Mouse (Mus musculus): ENCODE data around the gene Gm5294. TPM values are rescaled to one million over a fixed set of nuclear protein-coding genes. Genes with fewer than 3 reads are reported as not detected.
A peak's percentile ranks its signal among the peaks of the same experiment; 100 is the strongest.

Gm5294 gene
- polyA plus RNA-seq, 1 experiment from 2014 or later, result not detected

DNA sequence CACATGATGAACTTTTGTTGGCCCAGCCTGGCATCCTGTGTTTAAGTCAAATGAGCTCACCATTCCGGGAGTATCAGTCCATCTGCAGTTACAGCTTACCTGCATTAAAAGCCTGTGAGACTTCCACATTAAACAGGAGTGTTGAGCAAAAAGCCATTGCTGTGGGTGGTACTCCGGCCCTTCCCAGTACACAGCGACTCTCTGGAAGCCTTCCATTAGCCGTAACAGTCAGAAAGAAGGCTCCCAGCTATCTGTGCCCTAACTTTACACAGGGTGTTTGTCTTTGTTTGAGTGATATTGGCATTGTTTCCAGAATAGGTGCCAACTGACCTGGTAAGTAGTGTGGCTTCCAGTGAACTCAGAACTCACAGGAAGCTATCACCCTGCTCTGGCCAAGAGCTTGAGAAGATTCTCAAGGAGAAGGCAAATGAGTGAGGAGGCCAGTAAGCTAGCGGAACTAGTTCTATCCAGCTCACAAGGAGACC, 31.5 kb downstream of the Gm5294 start:
- Histone ChIP-seq H3K4me1 (0 out of 2 replicates have a peak, but pooled peaks cover 2% of the 10 kb centered on the region), H3K27me3 (replicated peaks) (no peaks in the 10 kb centered on the region), H3K36me3 (replicated peaks) (no peaks in the 10 kb centered on the region), H3K4me2 (no peak overlapping the region), H3K27ac (no peak overlapping the region), H3K9me3 (no peaks in the 10 kb centered on the region), H3K4me3 (no peak overlapping the region), H3K9ac (no peak overlapping the region)
- no peak for ATAC-seq (replicated peaks)
- 83% methylated on average over 5 of the region's 5 CpGs for WGBS

DNA sequence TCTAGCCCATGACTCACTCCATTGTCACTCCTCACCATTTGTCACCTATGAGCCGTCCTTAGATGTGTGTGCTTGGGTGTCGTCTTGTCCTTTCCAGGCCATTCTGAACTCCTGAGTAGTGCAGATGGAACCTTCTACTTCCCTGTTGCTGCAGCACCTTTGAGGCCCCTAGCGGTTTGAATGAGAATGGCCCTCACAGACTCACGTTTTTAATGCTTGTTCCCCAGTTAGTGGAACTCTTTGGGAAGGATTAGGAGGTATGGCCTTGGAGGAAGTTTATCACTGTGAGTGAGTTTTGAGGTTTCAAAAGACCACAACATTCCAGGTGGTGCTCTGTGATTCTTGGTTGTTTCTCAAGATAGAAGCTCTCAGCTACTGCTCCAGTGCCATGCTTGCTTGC, 32.3 kb downstream of the Gm5294 start:
- H3K36me3 ChIP-seq (replicated peaks), result no peaks in the 10 kb centered on the region
- WGBS, result 74% methylated on average over 4 of the region's 4 CpGs
- no peak overlapping the region for H3K4me3 ChIP-seq
- H3K27ac ChIP-seq, result no peak overlapping the region
- 0 out of 2 replicates have a peak, but pooled peaks cover 2% of the 10 kb centered on the region for H3K4me1 ChIP-seq
- no peak overlapping the region for H3K9ac ChIP-seq
- no peaks in the 10 kb centered on the region for H3K27me3 ChIP-seq (replicated peaks)
- H3K4me2 ChIP-seq, result no peak overlapping the region
- no peaks in the 10 kb centered on the region for H3K9me3 ChIP-seq
- ATAC-seq (replicated peaks), result no peak

GRCm38 (mm10) chr5:138853349-138853748, 33.5 kb downstream of the Gm5294 start:
- 71% methylated on average over 2 of the region's 2 CpGs for WGBS
- H3K36me3 ChIP-seq (replicated peaks), result no peaks in the 10 kb centered on the region

GRCm38 (mm10) chr5:138857010-138857617, 37.2 kb downstream of the Gm5294 start:
- H3K4me3 ChIP-seq, result no peak overlapping the region
- H3K4me2 ChIP-seq, result no peak overlapping the region
- no peak overlapping the region for H3K27ac ChIP-seq
- ATAC-seq (replicated peaks), result peak; percentile 60; the same call in 1 of the 2 replicates
- no peaks in the 10 kb centered on the region for H3K4me1 ChIP-seq
- no peaks in the 10 kb centered on the region for H3K36me3 ChIP-seq (replicated peaks)
- H3K9me3 ChIP-seq, result no peaks in the 10 kb centered on the region
- H3K27me3 ChIP-seq (replicated peaks), result no peaks in the 10 kb centered on the region
- no peak overlapping the region for H3K9ac ChIP-seq
- WGBS, result 32% methylated on average over 9 of the region's 9 CpGs

More at GRCm38 (mm10) chr5:138853349-138853748, 33.5 kb downstream of the Gm5294 start:
- Histone ChIP-seq H3K4me2 (no peak overlapping the region), H3K9ac (no peak overlapping the region), H3K4me3 (no peak overlapping the region), H3K27ac (no peak overlapping the region), H3K4me1 (no peaks in the 10 kb centered on the region), H3K9me3 (no peaks in the 10 kb centered on the region), H3K27me3 (replicated peaks) (no peaks in the 10 kb centered on the region)
- no peak for ATAC-seq (replicated peaks)

GRCm38 (mm10) chr5:138857811-138858251, 38.0 kb downstream of the Gm5294 start:
- Histone ChIP-seq H3K27ac (no peak overlapping the region), H3K4me3 (no peak overlapping the region), H3K36me3 (replicated peaks) (no peaks in the 10 kb centered on the region), H3K9me3 (no peaks in the 10 kb centered on the region), H3K27me3 (replicated peaks) (no peaks in the 10 kb centered on the region), H3K9ac (no peak overlapping the region), H3K4me1 (no peaks in the 10 kb centered on the region), H3K4me2 (no peak overlapping the region)
- no peak for ATAC-seq (replicated peaks)
- WGBS, result 58% methylated on average over 13 of the region's 13 CpGs

- ATAC-seq (replicated peaks), result no peak
- 81% methylated on average over 7 of the region's 7 CpGs for WGBS
- no peaks in the 10 kb centered on the region for H3K9me3 ChIP-seq
- no peak overlapping the region for H3K4me3 ChIP-seq
- H3K27ac ChIP-seq, result no peak overlapping the region
- H3K36me3 ChIP-seq (replicated peaks), result no peaks in the 10 kb centered on the region
- no peak overlapping the region for H3K9ac ChIP-seq
- H3K4me2 ChIP-seq, result no peak overlapping the region
- no peaks in the 10 kb centered on the region for H3K4me1 ChIP-seq
- H3K27me3 ChIP-seq (replicated peaks), result no peaks in the 10 kb centered on the region
These were observed 43.8 kb downstream of the Gm5294 start for GRCm38 (mm10) chr5:138863681-138864146.

DNA sequence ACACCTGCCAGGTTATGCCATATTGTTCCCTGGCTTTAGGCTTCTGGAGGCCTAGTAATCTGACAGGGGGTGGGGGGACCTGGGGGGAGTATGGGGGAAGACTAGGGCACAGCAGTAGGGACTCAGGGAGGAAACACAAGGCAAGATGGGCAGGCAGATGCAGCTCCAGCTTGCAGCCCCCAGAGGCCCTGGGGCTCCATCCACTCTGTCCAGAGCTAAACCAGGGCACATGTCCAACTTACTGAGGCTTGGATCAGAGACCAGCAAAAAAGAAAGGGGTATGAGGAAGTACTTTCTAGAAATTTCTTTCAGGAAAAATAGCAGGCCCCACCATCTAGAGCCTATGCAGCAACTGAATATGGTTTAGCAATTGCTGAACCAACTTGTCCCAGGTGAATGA, 44.3 kb downstream of the Gm5294 start:
- no peaks in the 10 kb centered on the region for H3K9me3 ChIP-seq
- no peak for ATAC-seq (replicated peaks)
- no peak overlapping the region for H3K9ac ChIP-seq
- H3K27ac ChIP-seq, result no peak overlapping the region
- no peak overlapping the region for H3K4me3 ChIP-seq
- no peak overlapping the region for H3K4me2 ChIP-seq
- H3K4me1 ChIP-seq, result no peaks in the 10 kb centered on the region
- no peaks in the 10 kb centered on the region for H3K36me3 ChIP-seq (replicated peaks)
- H3K27me3 ChIP-seq (replicated peaks), result no peaks in the 10 kb centered on the region

DNA sequence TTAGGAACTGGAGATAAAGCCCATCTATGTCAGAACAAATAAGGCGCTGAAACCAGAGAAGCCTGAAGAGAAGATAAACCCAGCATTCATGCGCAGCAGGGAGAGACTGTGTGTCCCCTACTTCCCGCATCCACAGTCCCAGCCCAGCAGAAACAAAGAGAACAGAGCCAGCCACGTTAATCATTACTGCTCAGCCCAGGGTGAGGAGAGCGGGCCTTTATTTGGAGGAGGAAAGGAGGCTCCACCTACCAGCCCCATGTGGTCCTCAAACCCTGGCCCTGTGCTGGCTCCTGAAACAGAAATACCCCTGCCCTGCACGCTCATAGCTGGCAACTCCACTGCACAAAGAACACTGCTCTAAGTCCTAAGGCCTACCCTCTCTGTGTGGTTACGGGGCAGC, 45.0 kb downstream of the Gm5294 start:
- Histone ChIP-seq H3K27ac (no peak overlapping the region), H3K27me3 (replicated peaks) (no peaks in the 10 kb centered on the region), H3K9me3 (no peaks in the 10 kb centered on the region), H3K36me3 (replicated peaks) (no peaks in the 10 kb centered on the region), H3K4me2 (no peak overlapping the region), H3K9ac (no peak overlapping the region), H3K4me1 (no peaks in the 10 kb centered on the region), H3K4me3 (no peak overlapping the region)
- ATAC-seq (replicated peaks), result no peak
- 51% methylated on average over 7 of the region's 7 CpGs for WGBS

DNA sequence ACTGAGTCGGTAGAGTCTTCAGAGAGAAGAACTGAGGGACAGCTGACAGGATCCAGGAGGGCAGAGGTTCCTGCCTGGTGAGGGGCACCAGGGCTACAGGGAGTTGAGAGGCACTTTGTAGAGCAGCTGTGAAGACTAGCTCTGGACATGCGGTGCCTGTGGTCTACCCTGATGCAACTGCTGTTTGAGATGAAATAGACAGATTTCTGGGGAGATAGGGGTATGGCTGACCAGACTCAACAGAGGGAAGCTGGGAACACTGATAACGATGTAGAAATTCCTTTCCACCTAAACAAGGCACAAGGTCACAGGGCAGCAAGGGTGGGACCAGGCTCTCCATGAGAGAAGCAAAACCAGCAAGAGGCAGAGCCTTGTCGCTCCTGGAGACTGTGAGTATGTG, 45.8 kb downstream of the Gm5294 start:
- Histone ChIP-seq H3K4me1 (no peaks in the 10 kb centered on the region), H3K36me3 (replicated peaks) (no peaks in the 10 kb centered on the region), H3K9me3 (no peaks in the 10 kb centered on the region), H3K9ac (no peak overlapping the region), H3K4me2 (no peak overlapping the region), H3K27me3 (replicated peaks) (no peaks in the 10 kb centered on the region), H3K27ac (no peak overlapping the region), H3K4me3 (no peak overlapping the region)
- 78% methylated on average over 4 of the region's 4 CpGs for WGBS
- no peak for ATAC-seq (replicated peaks)

Other genes starting within 250 kb of the Gm5294 start
- gene Zfp68, start 200.3 kb upstream of the Gm5294 start, polyA plus RNA-seq (2015; fragmentation: Nextera tagmentation; extraction: Ambion mirVana), result 78.4 and 78.6 TPM in 2 replicates
- 24.4 and 26.4 TPM in 2 replicates for gene A430033K04Rik, start 197.2 kb upstream of the Gm5294 start, polyA plus RNA-seq (2015; fragmentation: Nextera tagmentation; extraction: Ambion mirVana)
- 57.9 and 65.4 TPM in 2 replicates for gene Fam20c, start 65.6 kb upstream of the Gm5294 start, polyA plus RNA-seq (2015; fragmentation: Nextera tagmentation; extraction: Ambion mirVana)
- gene Pdgfa, start 177.3 kb downstream of the Gm5294 start, polyA plus RNA-seq (2015; fragmentation: Nextera tagmentation; extraction: Ambion mirVana), result 22.5 and 23.6 TPM in 2 replicates